Mouse (Mus musculus) ES-Bruce4 (cell line): ENCODE data around the gene Mbd4.

Source experiments
- CTCF ChIP-seq: IDR thresholded peaks from one replicate; pipeline ENCODE4 v1.8.1; 2011; ENCODE audit warnings: low read depth, low read length
- EP300 ChIP-seq: IDR thresholded peaks from 2 replicates; pipeline ENCODE4 v1.6.1; 2011; ENCODE audit warnings: low read depth, low read length; ENCODE audit not compliant: insufficient read depth
- POLR2A ChIP-seq: IDR thresholded peaks from one replicate; pipeline ENCODE4 v1.8.1; 2011; ENCODE audit warnings: low read length; ENCODE audit not compliant: insufficient read depth

- TF ChIP-seq POLR2A = no peak
- no peak for TF ChIP-seq CTCF
- no peak for TF ChIP-seq EP300
Measured at GRCm38 (mm10) chr6:115891061-115891460, 37.9 kb upstream of the Mbd4 start.
